Mouse (Mus musculus) kidney, postnatal 0 days (tissue): ENCODE results near the gene Rtp4. TPM values are rescaled to one million over a fixed set of nuclear protein-coding genes. Genes with fewer than 3 reads are reported as not detected.
A peak's percentile ranks its signal among the peaks of the same experiment; 100 is the strongest.

ENCODE experiments used
- ATAC-seq: fragments of 200-750 bp; cut with Nextera tagmentation; replicated peaks from 2 replicates; pipeline ENCODE4 v1.8.0; 2017; ENCODE audit warnings: low read depth, moderate number of reproducible peaks, moderate TSS enrichment, moderate library complexity; ENCODE audit not compliant: low FRiP score
- DNase-seq: peaks from one replicate; pipeline ENCODE4 v3.0.0-alpha.2; 2016; ENCODE audit warnings: low spot score
- H3K27ac ChIP-seq: fragments of 300-500 bp; sonication (generic); 2 replicates; pipeline ENCODE4 v1.5.1; 2014; ENCODE audit warnings: mild to moderate bottlenecking
- H3K27me3 ChIP-seq: fragments of 300-500 bp; sonication (generic); 2 replicates; pipeline ENCODE4 v1.6.1; 2014; ENCODE audit warnings: low read length, mixed read lengths; ENCODE audit not compliant: insufficient read depth
- H3K36me3 ChIP-seq: fragments of 300-500 bp; sonication (generic); 2 replicates; pipeline ENCODE4 v1.6.1; 2014; ENCODE audit warnings: low read length, mixed read lengths; ENCODE audit not compliant: insufficient read depth
- H3K4me1 ChIP-seq: fragments of 300-500 bp; sonication (generic); replicated peaks from 2 replicates; pipeline ENCODE4 v1.6.1; 2014; ENCODE audit warnings: antibody characterized with exemption, low read length, mixed read lengths; ENCODE audit not compliant: insufficient read depth
- H3K4me2 ChIP-seq: fragments of 300-500 bp; sonication (generic); 2 replicates; pipeline ENCODE4 v1.6.1; 2014; ENCODE audit warnings: mild to moderate bottlenecking, low read length, moderate library complexity, mixed read lengths
- H3K4me3 ChIP-seq: fragments of 300-500 bp; sonication (generic); replicated peaks from 2 replicates; pipeline ENCODE4 v1.5.1; 2014; ENCODE audit warnings: low read depth, low read length
- H3K9ac ChIP-seq: fragments of 300-500 bp; sonication (generic); 2 replicates; pipeline ENCODE4 v1.6.1; 2014; ENCODE audit warnings: low read depth, low read length
- H3K9me3 ChIP-seq: fragments of 300-500 bp; sonication (generic); replicated peaks from 2 replicates; pipeline ENCODE4 v1.6.1; 2016; ENCODE audit warnings: low read length, inconsistent platforms, mixed read lengths
- CTCF ChIP-seq: IDR thresholded peaks from 2 replicates; pipeline ENCODE4 v1.5.1; 2016; ENCODE audit warnings: antibody characterized with exemption, low read depth, mild to moderate bottlenecking, moderate library complexity
- WGBS: fragments of 180-500 bp; shearing (Covaris S2); extraction: QIAGEN DNeasy Blood & Tissue Kit; methylation state at CpG from one replicate; pipeline ENCODE4 v1.1.7; 2014; 5-methylcytosine and 5-hydroxymethylcytosine counted together
- polyA plus RNA-seq: library from polyadenylated mRNA; unstranded; fragments of >200 nt; fragmentation: Nextera tagmentation; extraction: Ambion mirVana; gene quantifications from 2 replicates; pipeline ENCODE4 v1.2.1, GENCODE M21; 2015

Gene Rtp4
- polyA plus RNA-seq, 1 experiment from 2014 or later = 50.7 TPM

DNA sequence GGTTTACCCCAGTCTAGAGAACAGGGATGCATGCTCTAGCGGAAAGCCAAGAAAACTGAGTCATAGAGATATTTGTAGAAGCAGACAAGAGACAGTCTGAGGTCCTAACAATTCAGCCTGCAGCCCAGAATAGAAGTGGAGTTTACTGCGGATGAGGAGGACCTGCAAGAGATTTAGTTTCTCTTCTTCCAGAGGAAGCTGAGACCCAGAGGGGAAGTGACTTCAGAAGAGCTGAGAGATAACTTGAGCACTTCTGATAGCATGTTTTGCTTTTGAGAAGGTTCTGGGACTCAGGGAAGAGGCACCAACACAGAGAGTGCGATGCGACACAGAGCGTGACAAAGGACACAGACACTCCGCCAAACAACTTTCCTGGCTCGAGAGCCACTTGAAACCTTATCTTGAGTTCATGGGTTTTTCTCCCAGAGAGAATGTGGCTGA, 21.4 kb upstream of the Rtp4 start:
- DNase-seq = peak; percentile 15
- H3K27ac ChIP-seq = no peak overlapping the region
- H3K9me3 ChIP-seq = no peaks in the 10 kb centered on the region
- ATAC-seq = no peak
- no peak overlapping the region for H3K4me3 ChIP-seq
- H3K9ac ChIP-seq = no peak overlapping the region
- H3K27me3 ChIP-seq = no peaks in the 10 kb centered on the region
- no peak for TF ChIP-seq CTCF
- 0 out of 2 replicates have a peak, but pooled peaks cover 3% of the 10 kb centered on the region for H3K4me1 ChIP-seq
- no peaks in the 10 kb centered on the region for H3K36me3 ChIP-seq
- no peak overlapping the region for H3K4me2 ChIP-seq
- WGBS = 52% methylated on average over 7 of the region's 7 CpGs

- WGBS = 73% methylated on average over 5 of the region's 5 CpGs
- no peak overlapping the region for H3K9ac ChIP-seq
- no peak overlapping the region for H3K27ac ChIP-seq
- no peaks in the 10 kb centered on the region for H3K9me3 ChIP-seq
- no peak for TF ChIP-seq CTCF
- no peak overlapping the region for H3K4me2 ChIP-seq
- no peak overlapping the region for H3K4me3 ChIP-seq
- H3K4me1 ChIP-seq = 0 out of 2 replicates have a peak, but pooled peaks cover 3% of the 10 kb centered on the region
- DNase-seq = no peak
- H3K36me3 ChIP-seq = no peaks in the 10 kb centered on the region
- no peaks in the 10 kb centered on the region for H3K27me3 ChIP-seq
- no peak for ATAC-seq
Measured at GRCm38 (mm10) chr16:23500558-23500957, 19.5 kb upstream of the Rtp4 start.

GRCm38 (mm10) chr16:23501288-23501687, 18.8 kb upstream of the Rtp4 start:
- no peak overlapping the region for H3K4me3 ChIP-seq
- TF ChIP-seq CTCF = no peak
- H3K4me1 ChIP-seq = 0 out of 2 replicates have a peak, but pooled peaks cover 3% of the 10 kb centered on the region
- no peak overlapping the region for H3K4me2 ChIP-seq
- 86% methylated on average over 2 of the region's 2 CpGs for WGBS
- no peak overlapping the region for H3K27ac ChIP-seq
- no peaks in the 10 kb centered on the region for H3K9me3 ChIP-seq
- H3K9ac ChIP-seq = no peak overlapping the region
- ATAC-seq (no peak), DNase-seq (no peak)
- H3K36me3 ChIP-seq = no peaks in the 10 kb centered on the region
- H3K27me3 ChIP-seq = no peaks in the 10 kb centered on the region

DNA sequence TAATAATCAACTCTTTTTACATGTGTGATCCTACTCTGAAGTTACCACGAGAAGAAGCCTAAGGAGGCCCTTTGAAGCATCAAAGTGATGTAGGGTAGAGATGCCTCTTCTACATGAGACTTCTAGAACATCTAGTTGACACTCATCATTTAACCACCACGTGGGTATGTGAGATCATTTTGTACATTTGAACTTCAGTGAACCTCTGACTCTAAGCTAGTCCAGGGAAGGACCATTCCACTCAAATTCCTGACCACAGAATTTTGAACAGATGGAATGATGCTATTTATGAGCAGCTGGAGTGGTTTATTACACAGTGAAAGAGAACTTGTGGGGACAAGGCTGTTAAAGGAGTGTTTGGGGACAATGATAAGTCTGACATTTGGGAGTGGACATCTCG, 17.6 kb upstream of the Rtp4 start:
- Histone ChIP-seq H3K27ac (no peak overlapping the region), H3K4me3 (no peak overlapping the region), H3K36me3 (no peaks in the 10 kb centered on the region), H3K4me1 (0 out of 2 replicates have a peak, but pooled peaks cover 3% of the 10 kb centered on the region), H3K27me3 (no peaks in the 10 kb centered on the region), H3K4me2 (no peak overlapping the region), H3K9ac (no peak overlapping the region), H3K9me3 (no peaks in the 10 kb centered on the region)
- DNase-seq = peak; percentile 11
- WGBS = 69% methylated on average over 3 of the region's 3 CpGs
- no peak for TF ChIP-seq CTCF
- ATAC-seq = no peak

- no peaks in the 10 kb centered on the region for H3K9me3 ChIP-seq
- H3K9ac ChIP-seq = no peak overlapping the region
- WGBS = 81% methylated on average over 4 of the region's 4 CpGs
- no peaks in the 10 kb centered on the region for H3K27me3 ChIP-seq
- no peak for TF ChIP-seq CTCF
- ATAC-seq = no peak
- no peak for DNase-seq
- H3K4me1 ChIP-seq = 0 out of 2 replicates have a peak, but pooled peaks cover 1% of the 10 kb centered on the region
- no peak overlapping the region for H3K4me3 ChIP-seq
- no peak overlapping the region for H3K27ac ChIP-seq
- H3K36me3 ChIP-seq = no peaks in the 10 kb centered on the region
- no peak overlapping the region for H3K4me2 ChIP-seq
Measured at GRCm38 (mm10) chr16:23503351-23503750, 16.7 kb upstream of the Rtp4 start.

DNA sequence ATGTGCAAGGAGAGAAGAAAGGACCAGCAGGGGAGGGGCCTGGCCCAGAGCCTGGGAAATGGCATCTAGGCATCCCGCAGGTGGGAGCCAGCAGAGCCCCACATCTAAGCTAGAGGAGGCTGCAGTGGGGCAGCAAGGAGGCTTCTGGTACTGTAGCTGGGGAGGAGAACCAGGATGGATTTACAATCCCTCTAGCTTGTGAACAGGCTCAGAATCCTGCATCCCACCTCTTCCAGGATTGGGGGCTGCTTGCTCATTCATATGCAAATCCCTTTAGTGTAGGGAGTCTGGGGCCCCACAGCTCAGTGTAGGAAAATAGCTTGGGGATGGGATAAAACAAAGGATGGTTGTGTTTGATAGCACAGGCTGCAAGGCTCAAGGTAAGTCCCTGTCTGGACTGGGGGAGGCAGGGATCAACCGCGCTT, 15.8 kb upstream of the Rtp4 start:
- Histone ChIP-seq H3K27ac (no peak overlapping the region), H3K4me1 (no peaks in the 10 kb centered on the region), H3K27me3 (no peaks in the 10 kb centered on the region), H3K36me3 (no peaks in the 10 kb centered on the region), H3K4me3 (no peak overlapping the region), H3K9me3 (no peaks in the 10 kb centered on the region), H3K4me2 (no peak overlapping the region), H3K9ac (no peak overlapping the region)
- TF ChIP-seq CTCF = no peak
- no peak for DNase-seq
- no peak for ATAC-seq
- 65% methylated on average over 3 of the region's 3 CpGs for WGBS
